Mouse (Mus musculus) E14TG2a.4 (cell line): ENCODE measurements around the gene Cenpf.

Experiments used
- CTCF ChIP-seq: conservative IDR thresholded peaks from 2 replicates; pipeline ENCODE4 v1.5.1; 2014; ENCODE audit warnings: low read length
- NANOG ChIP-seq: IDR thresholded peaks from 2 replicates; pipeline ENCODE4 v1.6.1; 2014; ENCODE audit warnings: borderline replicate concordance, low read length, mixed read lengths

GRCm38 (mm10) chr1:189728784-189729115, 40.9 kb upstream of the Cenpf start:
- no peak for TF ChIP-seq CTCF
- TF ChIP-seq NANOG: no peak
